In genomic region chr5:142550706-142551652, GRCm38 (mm10) we compare ENCODE assay signal across 8 mouse cellular contexts. TPM values are rescaled to one million over a fixed set of nuclear protein-coding genes. Genes with fewer than 3 reads are reported as not detected.
DNase-seq lines count a peak whose midpoint lies in the region; ATAC-seq and TF ChIP-seq lines count a peak whose summit lies in the region.

Radil (minus strand) TSS chr5:142551098.

- peak within 1 kb of the TSS; percentile 67 for H3K9ac ChIP-seq in forebrain, embryonic 13.5 days
- H3K9ac ChIP-seq in heart, postnatal 0 days (replicated peaks; ENCODE audit: low read depth, low read length): peak within 1 kb of the TSS; percentile 39
- no peak within 1 kb of the TSS for H3K9ac ChIP-seq in liver, embryonic 15.5 days
- H3K9ac ChIP-seq in neural tube, embryonic 12.5 days: peak within 1 kb of the TSS; percentile 64

- H3K27ac ChIP-seq in forebrain, embryonic 13.5 days: 0 out of 2 replicates have a peak within 1 kb of the TSS, but pooled peaks have one; percentile 23
- peak within 1 kb of the TSS; percentile 58 for H3K27ac ChIP-seq in heart, postnatal 0 days (ENCODE audit: low read depth)
- no peak within 1 kb of the TSS for H3K27ac ChIP-seq in liver, embryonic 15.5 days (replicated peaks)
- peak within 1 kb of the TSS; percentile 37; the same call in 1 of the 2 replicates for H3K27ac ChIP-seq in neural tube, embryonic 12.5 days

- ATAC-seq in forebrain, embryonic 13.5 days: peak; percentile 92
- peak; percentile 96 for ATAC-seq in heart, postnatal 0 days (ENCODE audit: insufficient read depth, low read depth)
- ATAC-seq in liver, embryonic 15.5 days (ENCODE audit: insufficient read depth): peak; percentile 73
- peak; percentile 88 for ATAC-seq in neural tube, embryonic 12.5 days (ENCODE audit: low FRiP score, low read depth)

- H3K4me1 ChIP-seq in forebrain, embryonic 13.5 days: peaks cover 14% of the 10 kb centered on the region
- H3K4me1 ChIP-seq in heart, postnatal 0 days (ENCODE audit: control insufficient read depth, insufficient read depth): peaks cover 13% of the 10 kb centered on the region; the same call in 1 of the 2 replicates
- H3K4me1 ChIP-seq in liver, embryonic 15.5 days (replicated peaks): peaks cover 11% of the 10 kb centered on the region
- peaks cover 25% of the 10 kb centered on the region for H3K4me1 ChIP-seq in neural tube, embryonic 12.5 days

- no peaks in the 10 kb centered on the region for H3K9me3 ChIP-seq in forebrain, embryonic 13.5 days (replicated peaks)
- H3K9me3 ChIP-seq in heart, postnatal 0 days (replicated peaks; ENCODE audit: control insufficient read depth, low read length): no peaks in the 10 kb centered on the region
- peaks cover 3% of the 10 kb centered on the region; the same call in 1 of the 2 replicates for H3K9me3 ChIP-seq in liver, embryonic 15.5 days (replicated peaks)
- no peaks in the 10 kb centered on the region for H3K9me3 ChIP-seq in neural tube, embryonic 12.5 days

- peak within 1 kb of the TSS; percentile 64 for H3K4me3 ChIP-seq in forebrain, embryonic 13.5 days
- H3K4me3 ChIP-seq in heart, postnatal 0 days (ENCODE audit: low read depth, low read length): peak within 1 kb of the TSS; percentile 64
- peak within 1 kb of the TSS; percentile 49 for H3K4me3 ChIP-seq in liver, embryonic 15.5 days (replicated peaks)
- peak within 1 kb of the TSS; percentile 59 for H3K4me3 ChIP-seq in neural tube, embryonic 12.5 days

- peaks cover 26% of the 10 kb centered on the region for H3K27me3 ChIP-seq in forebrain, embryonic 13.5 days
- H3K27me3 ChIP-seq in heart, postnatal 0 days (ENCODE audit: control insufficient read depth, insufficient read depth, low read length): no peaks in the 10 kb centered on the region
- H3K27me3 ChIP-seq in liver, embryonic 15.5 days: peaks cover 34% of the 10 kb centered on the region
- no peaks in the 10 kb centered on the region for H3K27me3 ChIP-seq in neural tube, embryonic 12.5 days (replicated peaks)

- DNase-seq in ES-CJ7 (ENCODE audit: low read depth, low spot score): peak; percentile 98
- DNase-seq in cerebellum, adult 11 months: peak; percentile 100
- peak; percentile 94 for DNase-seq in heart, postnatal 0 days (ENCODE audit: low spot score)
- DNase-seq in kidney, postnatal 4 days: peak; percentile 99
- DNase-seq in telencephalon, adult 2 months (ENCODE audit: low read depth, low spot score): peak; percentile 97

- WGBS in forebrain, embryonic 13.5 days: 3% methylated on average over 74 of the region's 80 CpGs
- WGBS in heart, postnatal 0 days: 2% methylated on average over 80 of the region's 80 CpGs
- WGBS in liver, embryonic 15.5 days (ENCODE audit: insufficient replicate concordance): 3% methylated on average over 80 of the region's 80 CpGs
- WGBS in neural tube, embryonic 12.5 days: 2% methylated on average over 80 of the region's 80 CpGs

- TF ChIP-seq EP300 in heart, postnatal 0 days (IDR thresholded peaks at IDR 0.05; ENCODE audit: low read depth): no peak

- peak within 1 kb of the TSS; percentile 96 for H3K4me2 ChIP-seq in forebrain, embryonic 13.5 days
- peak within 1 kb of the TSS; percentile 96 for H3K4me2 ChIP-seq in heart, postnatal 0 days (ENCODE audit: low read depth, low read length)
- peak within 1 kb of the TSS; percentile 69 for H3K4me2 ChIP-seq in liver, embryonic 15.5 days
- H3K4me2 ChIP-seq in neural tube, embryonic 12.5 days (replicated peaks): peak within 1 kb of the TSS; percentile 97

- H3K36me3 ChIP-seq in forebrain, embryonic 13.5 days (ENCODE audit: poor library complexity, severe bottlenecking): no peaks in the 10 kb centered on the region
- H3K36me3 ChIP-seq in heart, postnatal 0 days (replicated peaks; ENCODE audit: control insufficient read depth, insufficient read depth, low read length): no peaks in the 10 kb centered on the region
- H3K36me3 ChIP-seq in liver, embryonic 15.5 days (replicated peaks): no peaks in the 10 kb centered on the region
- no peaks in the 10 kb centered on the region for H3K36me3 ChIP-seq in neural tube, embryonic 12.5 days

- TF ChIP-seq CTCF in heart, postnatal 0 days (IDR thresholded peaks at IDR 0.05; ENCODE audit: low read depth): peak; percentile 77

RNA-seq across cellular contexts. Expression of gene Radil, which starts in this region (rescaled TPM):
- 4.5 and 5.4 TPM in 2 replicates for polyA plus RNA-seq in forebrain, embryonic 13.5 days (2015; fragmentation: Nextera tagmentation; extraction: Ambion mirVana)
- total RNA-seq in heart, postnatal 0 days (2014; rRNA removed; ENCODE audit: low replicate concordance): 2.6 and 2.9 TPM in 2 replicates
- 4.2 and 4.3 TPM in 2 replicates for polyA plus RNA-seq in heart, postnatal 0 days (2015; fragmentation: Nextera tagmentation; extraction: Ambion mirVana)
- polyA plus RNA-seq in liver, embryonic 15.5 days (2015; fragmentation: Nextera tagmentation; extraction: Ambion mirVana): 0.07 and 0.10 TPM in 2 replicates
- polyA plus RNA-seq in neural tube, embryonic 12.5 days (2016; fragmentation: Nextera tagmentation; extraction: Ambion mirVana): 9.6 and 14.1 TPM in 2 replicates

Comparison
In these comparisons a context has a peak if more than half of its experiments do, and no peak if none do; other contexts are left out.
1. Peak in ATAC-seq, H3K4me3 ChIP-seq and H3K4me2 ChIP-seq in liver, embryonic 15.5 days; RNA of the gene not detected or under 1 TPM.